Mouse (Mus musculus): Measurements from ENCODE around the gene Olfr1393. TPM values are rescaled to one million over a fixed set of nuclear protein-coding genes. Genes with fewer than 3 reads are reported as not detected.
"Not testable (repeated sequence)": the region's sequence is repeated elsewhere in the genome, so short reads cannot be mapped to it uniquely, and the experiment has no call there.

The Olfr1393 gene
- total RNA-seq, 2 experiments from 2014 or later, result 0.20 to 0.36 TPM

DNA sequence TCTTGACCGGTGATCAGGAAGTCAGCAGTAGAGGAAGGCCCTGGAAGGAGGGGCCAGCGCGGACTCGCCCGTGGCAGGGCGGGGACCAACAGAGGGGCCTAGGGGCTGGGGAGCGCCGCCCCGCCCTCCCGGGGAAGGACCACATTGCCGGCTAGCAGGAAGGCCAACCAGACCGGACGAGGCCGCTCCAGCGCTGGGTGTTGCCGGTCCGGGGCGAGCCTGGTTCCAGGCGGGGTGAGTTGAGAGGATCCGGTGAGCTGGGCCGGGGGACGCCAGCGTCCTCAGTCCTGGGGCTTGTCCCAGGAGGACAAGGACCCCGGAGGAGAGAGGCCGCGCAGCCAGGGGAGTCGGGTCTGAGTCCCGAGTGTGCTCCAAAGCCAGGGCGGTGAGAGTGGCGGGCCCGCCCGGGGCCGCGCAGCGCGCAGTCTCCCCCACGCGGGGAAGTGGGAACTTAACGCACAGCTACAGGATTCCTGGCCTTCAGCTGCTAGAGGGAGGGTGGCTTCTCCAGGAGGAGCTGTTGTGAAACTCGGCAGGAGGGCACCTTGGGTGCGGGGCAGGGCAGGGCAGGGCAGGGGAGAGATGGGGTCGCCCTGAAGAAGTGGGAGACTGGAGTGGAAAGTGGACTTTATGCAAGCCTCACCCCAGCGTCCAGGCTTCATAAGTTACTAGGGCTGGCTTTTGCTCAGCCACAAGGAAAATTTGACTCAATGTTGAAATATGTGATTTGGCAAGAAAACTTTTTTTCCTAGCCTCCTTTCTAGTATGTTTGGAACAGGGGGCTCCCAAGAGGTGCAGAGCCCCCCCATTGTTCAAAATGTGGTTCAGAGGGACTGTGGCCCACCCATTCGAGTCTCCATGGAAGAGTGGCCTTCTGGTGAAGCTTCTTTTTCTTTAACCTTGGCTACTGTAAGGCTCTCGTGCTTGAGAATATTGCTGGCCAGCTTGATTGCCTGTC is 27.4 kb upstream of the Olfr1393 start:
- DNase-seq (ENCODE audit: low spot score in 2 of 2), result peak; percentile 71 to 84

- no peak for DNase-seq (ENCODE audit: low spot score in 2 of 2)
Measured at GRCm38 (mm10) chr11:49251380-49251761, 26.7 kb upstream of the Olfr1393 start.

DNA sequence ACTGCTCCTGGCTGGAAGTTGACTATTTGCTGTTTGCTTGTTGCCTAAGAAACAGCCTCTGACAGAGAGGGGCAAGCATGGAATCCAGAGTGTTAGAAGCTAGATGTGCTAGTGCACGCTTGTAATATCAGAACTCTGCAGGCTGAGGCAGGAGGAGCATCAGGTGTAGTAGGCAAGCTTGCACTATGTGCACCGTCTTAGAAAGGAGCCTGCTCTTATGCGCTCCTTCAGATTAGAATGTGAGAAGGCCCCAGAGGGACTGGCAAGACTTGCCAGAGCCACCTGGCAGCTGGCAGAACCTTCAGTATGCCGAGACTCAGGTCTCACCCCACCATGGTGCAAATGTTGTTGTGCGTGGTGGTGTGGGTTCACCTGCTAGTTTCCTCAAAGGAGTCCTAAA is 26.1 kb upstream of the Olfr1393 start:
- DNase-seq (ENCODE audit: low spot score in 2 of 2), result no peak

DNA sequence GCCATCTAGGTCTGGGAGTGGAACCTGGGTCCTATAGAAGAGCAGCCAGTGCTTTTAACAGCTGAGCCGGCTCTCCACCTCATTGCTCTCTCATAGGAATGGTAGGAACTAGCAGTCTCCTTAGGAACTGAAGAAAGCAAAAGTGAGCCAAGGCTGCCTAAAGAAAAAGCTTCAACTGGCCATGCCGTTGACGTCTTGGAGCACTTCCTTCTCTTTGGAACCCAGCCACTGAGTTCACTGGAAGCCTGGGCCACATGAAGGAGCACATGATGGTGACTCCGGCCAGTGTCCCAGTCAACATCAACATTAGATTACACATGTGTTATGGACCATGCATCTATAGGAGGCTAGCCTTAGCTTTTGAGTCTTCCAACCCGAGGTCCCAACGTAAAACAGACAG is 25.1 kb upstream of the Olfr1393 start:
- DNase-seq (ENCODE audit: low spot score in 2 of 2), result no peak

DNA sequence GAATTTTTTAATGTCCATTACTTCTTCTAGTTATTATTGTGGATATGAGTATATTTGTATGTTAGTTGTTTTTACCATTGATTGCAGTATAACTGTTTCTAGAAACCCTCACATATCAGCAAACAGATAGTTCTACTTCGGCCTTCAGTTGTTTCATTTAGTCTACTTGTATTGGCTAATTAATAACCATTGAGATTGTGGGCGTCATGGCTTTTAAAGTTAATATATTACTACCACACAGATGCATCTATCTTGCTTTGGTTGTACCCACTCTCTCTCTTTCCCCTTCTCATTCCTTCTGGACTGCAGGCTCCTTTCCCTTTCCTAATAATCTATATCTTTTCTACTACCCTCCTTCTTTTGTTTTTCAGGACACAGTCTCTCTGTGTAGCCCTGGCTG is 18.8 kb upstream of the Olfr1393 start:
- no peak for DNase-seq (ENCODE audit: low spot score in 2 of 2)

GRCm38 (mm10) chr11:49259829-49260228 is 18.3 kb upstream of the Olfr1393 start:
- no peak for DNase-seq (ENCODE audit: low spot score in 2 of 2)

DNA sequence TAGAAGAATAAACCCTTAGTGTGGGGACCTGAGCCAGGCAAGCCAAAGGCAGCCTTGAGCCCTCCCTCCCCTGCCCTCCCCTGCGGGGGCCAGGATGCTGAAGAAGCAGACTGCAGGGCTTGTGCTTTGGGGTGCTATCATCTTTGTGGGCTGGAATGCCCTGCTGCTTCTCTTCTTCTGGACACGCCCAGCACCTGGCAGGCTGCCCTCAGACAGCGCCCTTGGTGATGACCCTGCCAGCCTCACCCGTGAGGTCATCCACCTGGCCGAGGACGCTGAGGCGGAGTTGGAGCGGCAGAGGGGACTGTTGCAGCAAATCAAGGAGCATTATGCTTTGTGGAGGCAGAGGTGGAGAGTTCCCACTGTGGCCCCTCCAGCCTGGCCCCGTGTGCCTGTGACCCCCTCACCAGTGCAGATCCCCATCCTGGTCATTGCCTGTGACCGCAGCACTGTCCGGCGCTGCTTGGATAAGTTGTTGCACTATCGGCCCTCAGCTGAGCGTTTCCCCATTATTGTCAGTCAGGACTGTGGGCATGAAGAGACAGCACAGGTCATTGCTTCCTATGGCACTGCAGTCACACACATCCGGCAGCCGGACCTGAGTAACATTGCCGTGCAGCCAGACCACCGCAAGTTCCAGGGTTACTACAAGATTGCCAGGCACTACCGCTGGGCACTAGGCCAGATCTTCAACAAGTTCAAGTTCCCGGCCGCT is 17.3 kb upstream of the Olfr1393 start:
- peak in 1 of 2 experiments; percentile 69 for DNase-seq (ENCODE audit: low spot score in 2 of 2)

- DNase-seq (ENCODE audit: low spot score in 2 of 2), result no peak
Measured at GRCm38 (mm10) chr11:49261313-49261855, 16.7 kb upstream of the Olfr1393 start.

DNA sequence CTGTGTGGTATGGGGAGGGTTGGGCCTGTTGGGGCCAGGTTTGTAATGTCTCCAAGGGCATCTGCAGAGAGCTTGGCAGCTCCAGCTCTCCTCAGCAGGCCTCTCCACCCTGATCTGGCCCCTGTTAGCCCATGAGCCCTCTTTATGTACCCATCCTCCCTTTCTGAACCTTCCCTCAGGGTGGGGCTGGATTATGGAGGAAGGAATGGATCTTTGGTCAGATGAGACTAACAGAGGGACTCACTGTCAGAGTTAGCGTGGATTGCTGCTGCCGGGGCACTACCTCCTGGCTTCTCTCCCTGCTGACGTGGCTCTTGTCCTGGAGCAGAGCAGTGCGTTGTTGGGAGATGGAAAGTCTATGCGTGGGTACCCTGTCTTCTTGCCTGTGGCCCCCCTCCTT is 15.8 kb upstream of the Olfr1393 start:
- no peak for DNase-seq (ENCODE audit: low spot score in 2 of 2)

DNA sequence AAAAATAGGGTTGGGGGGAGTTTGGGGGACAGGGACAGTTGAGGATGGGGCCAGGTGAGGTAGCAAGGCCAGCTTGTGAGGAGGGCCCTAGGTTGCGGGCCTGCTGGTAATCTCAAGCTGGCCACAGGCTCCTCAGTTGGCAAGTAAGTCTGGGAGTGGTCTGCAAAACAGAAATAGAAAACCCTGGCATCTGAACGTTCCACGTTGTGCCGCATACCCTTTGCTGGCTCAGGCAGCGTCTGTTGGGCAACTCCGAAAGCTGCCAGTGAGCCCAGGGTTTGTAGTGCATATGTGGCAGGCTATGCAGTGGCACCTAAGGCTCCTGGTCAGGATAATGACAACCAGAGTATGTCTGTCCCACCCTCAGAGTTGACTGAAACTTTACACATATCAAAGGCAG is 15.0 kb upstream of the Olfr1393 start:
- no peak for DNase-seq (ENCODE audit: low spot score in 2 of 2)

DNA sequence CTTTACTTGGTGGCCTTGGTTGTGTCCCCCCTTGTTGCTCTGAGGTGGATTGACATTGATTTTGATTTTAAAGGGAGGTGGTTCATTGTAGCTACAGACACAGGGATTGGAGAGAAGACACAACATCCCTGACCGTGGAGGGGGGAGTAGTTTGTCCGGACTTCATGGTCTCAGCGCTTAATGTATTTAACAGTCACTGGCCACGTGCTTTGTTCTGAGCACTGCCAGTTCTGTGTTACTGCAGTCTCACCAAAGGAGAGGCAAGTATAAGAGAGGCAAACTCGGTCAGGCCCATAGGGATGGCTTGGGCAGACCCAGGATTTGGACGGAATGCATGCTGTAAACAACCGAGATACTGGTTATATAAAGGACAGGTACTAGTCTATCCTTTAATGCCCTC is 14.0 kb upstream of the Olfr1393 start:
- no peak for DNase-seq (ENCODE audit: low spot score in 2 of 2)

DNA sequence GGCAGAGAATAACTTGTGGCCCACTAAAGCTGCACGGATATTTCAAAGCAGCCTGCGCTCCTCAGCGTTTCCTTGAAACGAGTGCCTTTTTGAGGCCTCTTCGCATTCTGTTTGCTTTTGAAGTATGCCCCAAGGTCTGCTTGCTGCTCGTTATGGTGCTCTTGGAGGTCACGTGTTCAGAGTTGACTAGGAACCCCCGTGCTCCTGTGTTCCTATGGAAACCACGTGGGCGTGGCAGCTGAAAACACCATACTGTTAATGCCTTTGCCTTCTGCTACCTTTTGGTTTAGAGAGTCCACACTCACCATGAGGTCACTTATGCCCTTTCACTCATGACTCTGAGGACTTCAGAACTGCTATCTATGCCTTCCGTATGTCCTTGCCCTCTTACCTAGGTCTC is 13.5 kb upstream of the Olfr1393 start:
- no peak for DNase-seq (ENCODE audit: low spot score in 2 of 2)

- DNase-seq (ENCODE audit: low spot score in 2 of 2), result no peak
Measured at GRCm38 (mm10) chr11:49265101-49265500, 13.0 kb upstream of the Olfr1393 start.

- DNase-seq (ENCODE audit: low spot score in 2 of 2), result no peak
Measured at GRCm38 (mm10) chr11:49266671-49267070, 11.4 kb upstream of the Olfr1393 start.

- DNase-seq (ENCODE audit: low spot score in 2 of 2), result no peak
Measured at GRCm38 (mm10) chr11:49267316-49267715, 10.8 kb upstream of the Olfr1393 start.

DNA sequence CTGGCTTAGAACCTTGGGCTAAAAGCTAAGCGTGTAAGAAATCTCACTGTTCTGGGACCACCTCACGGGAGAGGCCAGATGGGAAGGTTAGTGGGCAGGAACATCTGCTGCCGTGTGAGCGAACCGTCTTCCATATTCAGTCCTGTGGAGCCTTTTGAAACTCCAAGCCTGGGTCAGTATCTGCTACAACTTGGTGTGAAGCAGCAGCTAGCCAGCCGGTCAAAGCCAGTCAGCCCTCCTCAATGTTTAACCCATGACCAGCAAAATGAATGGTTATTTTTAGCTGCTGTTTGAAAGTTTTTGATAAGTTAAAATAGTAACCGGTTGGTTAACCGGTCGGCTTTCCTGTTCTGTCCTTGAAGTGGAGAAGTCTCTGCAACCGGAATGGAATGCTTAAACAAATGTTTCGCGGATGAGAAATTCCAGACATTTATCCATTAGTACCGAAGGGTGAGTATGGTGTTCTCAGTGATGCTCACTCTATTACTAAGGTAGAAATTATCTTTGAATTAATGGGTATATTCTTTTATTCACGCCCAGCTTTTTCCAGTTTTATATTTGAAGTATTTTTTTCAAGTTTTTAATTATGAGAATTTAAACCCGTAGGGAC is 10.0 kb upstream of the Olfr1393 start:
- DNase-seq (ENCODE audit: low spot score in 2 of 2), result no peak

DNA sequence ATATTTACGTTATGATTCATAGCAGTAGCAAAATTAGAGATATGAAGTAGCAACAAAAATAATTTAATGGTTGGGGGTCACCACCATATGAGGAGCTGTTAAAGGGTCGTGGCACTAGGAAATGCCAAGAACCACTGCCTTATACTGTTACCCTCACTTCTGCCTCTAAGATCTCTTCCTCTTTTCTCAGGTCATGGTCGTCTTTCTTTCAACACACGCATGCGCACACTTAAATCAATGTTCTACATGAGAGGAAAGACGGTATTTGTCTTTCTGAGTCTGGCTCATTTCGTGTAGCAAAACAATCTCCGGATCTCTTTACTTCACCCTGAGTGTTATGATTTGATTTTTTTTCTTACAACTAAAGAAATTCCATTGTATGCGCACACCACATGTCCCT is 8.3 kb upstream of the Olfr1393 start:
- no peak for DNase-seq (ENCODE audit: low spot score in 2 of 2)

DNA sequence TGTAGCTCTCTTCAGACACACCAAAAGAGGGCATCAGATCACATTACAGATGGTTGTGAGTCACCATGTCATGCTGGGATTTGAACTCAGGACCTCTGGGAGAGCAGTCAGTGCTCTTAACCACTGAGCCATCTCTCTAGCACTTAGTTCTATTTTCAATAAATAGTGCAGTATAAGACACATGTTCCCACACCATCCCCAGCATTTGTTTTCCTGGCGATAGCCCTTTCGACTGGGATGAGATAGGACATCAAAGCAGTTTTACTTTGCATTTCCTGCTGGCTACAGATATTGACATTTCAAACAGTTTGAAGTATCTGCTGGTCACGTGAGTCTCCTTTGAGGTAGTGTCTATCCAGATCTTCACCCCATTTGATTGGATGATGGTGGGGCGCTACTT is 7.7 kb upstream of the Olfr1393 start:
- no peak for DNase-seq (ENCODE audit: low spot score in 2 of 2)

DNA sequence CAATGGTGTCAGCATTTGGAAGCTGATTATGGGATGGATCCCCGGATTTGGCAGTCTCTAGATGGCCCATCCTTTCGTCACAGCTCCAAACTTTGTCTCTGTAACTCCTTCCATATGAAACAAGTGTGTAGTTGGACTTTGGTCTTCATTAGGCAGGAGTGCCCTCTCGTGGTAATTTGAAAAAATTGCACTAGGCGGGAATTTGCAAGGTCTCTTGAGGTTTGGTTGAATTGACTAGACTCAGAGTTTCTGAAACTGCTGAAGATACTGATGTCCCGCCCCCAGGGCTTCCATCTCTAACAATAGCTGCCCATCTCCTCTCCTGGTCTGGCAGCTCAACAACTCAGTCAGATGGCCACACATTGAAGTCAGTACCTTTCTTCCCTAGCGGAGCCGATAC is 6.8 kb upstream of the Olfr1393 start:
- DNase-seq (ENCODE audit: low spot score in 2 of 2), result no peak

DNA sequence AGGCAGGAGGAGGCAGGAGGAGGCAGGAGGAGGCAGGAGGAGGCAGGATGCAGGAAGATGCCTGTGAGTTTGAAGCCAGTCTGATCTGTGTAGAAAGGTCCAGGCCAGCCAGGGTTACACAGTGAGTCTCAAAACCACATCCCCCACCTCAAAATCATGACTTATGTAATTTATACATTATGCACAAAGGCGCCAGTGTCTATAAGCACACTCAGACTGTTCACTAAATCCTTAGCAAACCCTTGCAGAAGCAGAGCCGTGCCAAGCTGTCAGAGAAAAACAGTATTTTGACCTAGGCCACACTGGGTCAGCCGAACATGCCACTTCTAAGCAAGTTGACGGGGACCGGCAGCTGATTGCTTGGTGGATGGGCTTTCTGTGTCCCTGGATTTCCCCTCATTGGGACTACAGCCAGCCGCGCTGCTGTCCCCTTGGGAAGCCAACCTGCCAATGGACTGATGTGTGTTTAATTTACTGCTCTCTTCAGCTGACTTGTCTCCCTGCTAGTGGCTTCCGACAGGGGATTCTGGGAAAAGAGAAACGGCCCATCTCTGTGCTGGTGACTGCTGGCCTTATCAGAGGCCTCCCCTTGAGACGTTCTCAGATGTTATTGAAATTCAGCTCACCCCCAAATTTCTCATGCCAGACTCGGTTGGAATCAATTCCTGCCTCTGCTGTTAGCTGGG is 4.1 kb upstream of the Olfr1393 start:
- DNase-seq (ENCODE audit: low spot score in 2 of 2), result no peak

- not testable (repeated sequence) for DNase-seq (ENCODE audit: low spot score in 2 of 2)
Measured at GRCm38 (mm10) chr11:49284982-49285381, 6.9 kb downstream of the Olfr1393 start, which contains the start of gene Olfr1392. Olfr1392 (plus strand) TSS chr11:49285282.

Data from adrenal gland, postnatal 4 days (tissue).